ENCODE assay signal across 26 mouse cellular contexts in genomic region chr13:52602752-52603151, GRCm38 (mm10). TPM values are rescaled to one million over a fixed set of nuclear protein-coding genes. Genes with fewer than 3 reads are reported as not detected.
DNase-seq lines count a peak whose midpoint lies in the region; ATAC-seq and TF ChIP-seq lines count a peak whose summit lies in the region.
"Had no signal": no experiment of that assay in that cellular context is flagged by ENCODE, and none has a peak within 500 bp of the region (broad histone marks: within the 10 kb centered on the region; RNA-seq: fewer than 3 reads in every experiment).

No protein-coding gene starts in this region.

- peaks cover 7% of the 10 kb centered on the region for H3K4me1 ChIP-seq in heart, embryonic 16.5 days (ENCODE audit: control insufficient read depth, insufficient read depth, low read length)
- H3K4me1 ChIP-seq in bone marrow macrophage, adult 2 months (ENCODE audit: control insufficient read depth, insufficient read depth, low read length), result peaks cover 59% of the 10 kb centered on the region
- H3K4me1 ChIP-seq in megakaryocyte, embryonic 14.5 days, result peaks cover 97% of the 10 kb centered on the region
- H3K4me1 ChIP-seq: limb, embryonic 12.5 days; lung, embryonic 15.5 days; stomach, embryonic 15.5 days had no signal

- 24% methylated on average over 4 of the region's 4 CpGs for WGBS in heart, embryonic 16.5 days

- H3K27me3 ChIP-seq in heart, embryonic 16.5 days (ENCODE audit: control insufficient read depth, insufficient read depth, low read length), result no peaks in the 10 kb centered on the region
- H3K27me3 ChIP-seq in megakaryocyte, embryonic 14.5 days (replicated peaks), result no peaks in the 10 kb centered on the region
- H3K27me3 ChIP-seq: limb, embryonic 12.5 days; lung, embryonic 15.5 days; stomach, embryonic 15.5 days had no signal

- TF ChIP-seq CTCF in bone marrow macrophage, adult 2 months (IDR thresholded peaks at IDR 0.05; ENCODE audit: low read depth, low read length), result no peak

- H3K36me3 ChIP-seq in heart, embryonic 16.5 days (ENCODE audit: control insufficient read depth, insufficient read depth), result no peaks in the 10 kb centered on the region
- H3K36me3 ChIP-seq in megakaryocyte, embryonic 14.5 days (replicated peaks; ENCODE audit: low read length), result peaks cover 96% of the 10 kb centered on the region
- H3K36me3 ChIP-seq: hindbrain, embryonic 10.5 days; limb, embryonic 12.5 days; lung, embryonic 15.5 days; stomach, embryonic 15.5 days had no signal

- no peak for TF ChIP-seq POLR2A in bone marrow macrophage, adult 2 months (IDR thresholded peaks at IDR 0.05; ENCODE audit: borderline replicate concordance, low read depth, low read length)

- no peak overlapping the region for H3K9ac ChIP-seq in heart, embryonic 16.5 days (ENCODE audit: low read length)
- H3K9ac ChIP-seq: limb, embryonic 12.5 days; liver, embryonic 14.5 days; lung, embryonic 15.5 days; stomach, embryonic 15.5 days had no signal

- DNase-seq in adrenal gland, postnatal 14 days, result peak; percentile 28
- DNase-seq in adrenal gland, postnatal 4 days (ENCODE audit: low spot score in 2 of 2), result no peak
- no peak for DNase-seq in heart, postnatal 4 days
- DNase-seq in frontal cortex, postnatal 25 days (ENCODE audit: low spot score in 2 of 2), result no peak
- DNase-seq in kidney, postnatal 25 days, result no peak
- DNase-seq: cerebellum, adult 11-12 months; cerebellum, postnatal 25 days; gastrocnemius, adult 2 months; kidney, adult 9 months; kidney, postnatal 4 days; layer of hippocampus, adult 9-11 months; lung, postnatal 4 days; midbrain, embryonic 14.5 days; right cerebral cortex, postnatal 14 days; spleen, adult 18-20 months; thymus, adult 18-20 months; thymus, postnatal 4 days had no signal

- 0 out of 2 replicates have a peak, but pooled peaks cover 3% of the 10 kb centered on the region for H3K9me3 ChIP-seq in heart, embryonic 16.5 days (replicated peaks; ENCODE audit: control insufficient read depth, low read length)
- no peaks in the 10 kb centered on the region for H3K9me3 ChIP-seq in megakaryocyte, embryonic 14.5 days
- H3K9me3 ChIP-seq: limb, embryonic 12.5 days; lung, embryonic 15.5 days; stomach, embryonic 15.5 days had no signal

- no peak overlapping the region for H3K4me3 ChIP-seq in heart, embryonic 16.5 days (ENCODE audit: low read length)
- peak overlapping the region; percentile 42; the same call in 1 of the 2 replicates for H3K4me3 ChIP-seq in bone marrow macrophage, adult 2 months (ENCODE audit: insufficient read depth, low read length)
- H3K4me3 ChIP-seq in megakaryocyte, embryonic 14.5 days (replicated peaks), result peak overlapping the region; percentile 29
- H3K4me3 ChIP-seq: gastrocnemius, adult 2 months; hindbrain, embryonic 10.5 days; limb, embryonic 12.5 days; lung, embryonic 15.5 days; myocyte; stomach, embryonic 15.5 days had no signal

- H3K27ac ChIP-seq in heart, embryonic 16.5 days (ENCODE audit: low read length), result no peak overlapping the region
- peak overlapping the region; percentile 70 for H3K27ac ChIP-seq in bone marrow macrophage, adult 2 months (ENCODE audit: insufficient read depth, low read depth, low read length)
- H3K27ac ChIP-seq: gastrocnemius, adult 2 months; hindbrain, embryonic 10.5 days; limb, embryonic 12.5 days; liver, embryonic 14.5 days; lung, embryonic 15.5 days; stomach, embryonic 15.5 days had no signal

- H3K4me2 ChIP-seq in heart, embryonic 16.5 days (ENCODE audit: low read depth, low read length), result no peak overlapping the region
- H3K4me2 ChIP-seq: limb, embryonic 12.5 days; lung, embryonic 15.5 days; stomach, embryonic 15.5 days had no signal

- ATAC-seq in heart, embryonic 16.5 days (replicated peaks; ENCODE audit: extremely low read depth, insufficient read depth, low FRiP score), result 0 out of 2 replicates have a peak, but pooled peaks have one; percentile 18

RNA-seq across cellular contexts. Expression of gene Syk, which starts 19.8 kb away (rescaled TPM):
- 5.7 and 17.9 TPM in 2 replicates for total RNA-seq in adrenal gland, postnatal 14 days (2021)
- 1 to 10 TPM; 6.9 to 8.7 TPM for total RNA-seq in adrenal gland, postnatal 4 days (2021)
- polyA plus RNA-seq in heart, embryonic 16.5 days (2015; fragmentation: Nextera tagmentation; extraction: Ambion mirVana), result 7.9 and 8.7 TPM in 2 replicates
- total RNA-seq in heart, postnatal 4 days (2021), result 10 to 100 TPM; 24.1 to 26.5 TPM
- 182 and 184 TPM in 2 replicates for polyA plus RNA-seq in bone marrow macrophage, adult 2 months (2012; ENCODE audit: insufficient read depth, insufficient read length, missing spikeins)
- 33.3 and 55.7 TPM in 2 replicates for polyA plus RNA-seq in megakaryocyte, embryonic 14.5 days (2012; ENCODE audit: insufficient read depth, low replicate concordance)
